Mouse (Mus musculus) c-Kit-negative CD71-positive TER-119-positive erythroid progenitor cells, embryonic 14.5 days (primary cell): ENCODE measurements around the gene Cdh23.

Experiments used
- DNase-seq: peaks from one replicate; pipeline ENCODE4 v3.0.0-alpha.2; 2013; ENCODE audit warnings: low read depth, low spot score

Cdh23 gene

DNA sequence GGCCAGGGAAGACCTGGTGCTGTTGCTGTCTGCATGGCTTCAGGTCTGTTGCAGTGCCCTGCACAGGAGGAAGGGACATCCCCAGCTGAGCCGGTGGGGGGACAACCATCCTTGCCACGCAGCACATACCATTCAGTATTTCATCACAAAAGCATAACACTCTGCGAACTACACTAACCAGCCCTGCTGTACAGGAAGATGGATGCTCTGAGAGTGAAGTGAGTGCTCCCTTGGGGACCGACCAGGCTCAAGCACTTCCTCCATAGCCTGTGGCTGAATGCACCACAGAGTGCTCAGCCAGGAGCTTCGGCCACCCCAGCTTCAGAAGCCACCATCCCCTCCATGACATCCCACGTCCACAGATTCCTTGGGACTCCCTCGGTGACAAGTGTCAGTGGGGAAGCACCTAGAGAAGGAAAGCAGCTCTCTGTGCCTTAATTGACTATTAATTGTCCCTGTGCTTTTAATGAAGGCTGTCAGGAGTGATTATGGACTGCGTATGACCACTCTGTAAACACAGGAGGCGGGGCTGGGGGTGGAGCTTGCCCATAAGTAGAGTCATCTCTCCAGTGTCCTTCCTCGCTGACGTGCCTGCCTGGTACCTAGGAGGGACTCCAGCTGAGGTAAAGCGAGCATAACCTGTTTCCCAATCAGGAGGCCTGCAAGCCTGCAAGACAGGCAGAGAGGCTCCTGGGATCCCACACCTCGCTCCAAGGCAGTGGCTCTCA is 60.6 kb downstream of the Cdh23 start:
- DNase-seq = no peak

DNA sequence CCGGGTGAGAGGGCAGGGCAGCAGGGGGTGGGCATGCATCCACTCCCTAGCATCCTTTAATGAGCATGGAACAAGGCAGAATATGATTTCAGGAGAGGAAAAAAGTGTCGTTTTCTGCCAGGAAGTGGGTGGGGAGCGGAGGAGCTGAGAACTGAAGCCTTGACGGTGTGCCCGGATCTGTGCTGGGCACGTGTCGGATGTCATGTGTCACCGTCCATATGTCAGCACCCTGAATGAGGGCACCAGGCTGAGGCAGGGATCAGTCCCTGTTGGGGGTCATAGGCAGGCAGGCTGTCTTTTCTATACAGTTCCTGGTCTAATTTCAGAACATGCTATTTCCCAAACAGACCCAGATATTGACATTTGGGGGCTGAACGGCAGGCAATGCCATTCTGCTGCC is 61.9 kb downstream of the Cdh23 start:
- no peak for DNase-seq

GRCm38 (mm10) chr10:60626086-60626485 is 70.2 kb downstream of the Cdh23 start:
- DNase-seq = no peak

DNA sequence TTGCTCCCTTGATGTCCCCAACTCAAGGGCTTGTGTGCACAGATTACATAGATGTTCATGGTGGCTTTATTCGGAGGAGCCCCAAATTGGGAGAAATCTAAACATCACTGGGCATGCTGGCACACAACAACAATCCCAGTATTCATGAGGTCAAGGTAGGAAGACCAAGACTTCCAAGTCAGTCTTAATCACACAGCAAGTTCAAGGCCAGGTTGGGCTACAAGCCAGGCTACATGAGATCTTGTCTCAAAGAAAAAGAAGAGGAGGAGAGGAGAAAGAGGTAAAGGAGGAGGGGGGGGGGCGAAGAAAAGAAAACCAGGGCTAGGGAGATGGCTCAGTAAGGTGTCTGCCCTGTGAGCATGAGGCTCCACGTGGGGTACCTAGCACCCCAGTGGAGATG is 70.8 kb downstream of the Cdh23 start:
- DNase-seq = no peak

DNA sequence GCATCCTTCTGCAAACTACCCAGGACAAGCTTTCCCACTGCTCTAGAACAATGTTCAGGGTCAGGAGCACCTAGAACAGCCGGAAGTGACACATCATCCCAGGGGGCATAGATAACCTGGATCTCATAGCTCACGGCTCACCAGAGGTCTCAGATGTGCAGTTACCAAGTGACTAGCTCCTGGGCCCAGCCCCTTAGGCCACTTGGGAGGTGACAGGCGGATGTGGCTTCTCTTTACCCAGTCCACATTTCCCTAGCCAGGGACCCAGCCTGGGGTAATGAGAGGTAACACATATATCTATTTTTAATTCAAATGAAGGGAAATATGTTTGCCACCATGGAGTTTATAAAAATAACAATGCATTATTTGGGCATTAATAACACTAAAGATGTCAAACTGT is 71.3 kb downstream of the Cdh23 start:
- DNase-seq = no peak

DNA sequence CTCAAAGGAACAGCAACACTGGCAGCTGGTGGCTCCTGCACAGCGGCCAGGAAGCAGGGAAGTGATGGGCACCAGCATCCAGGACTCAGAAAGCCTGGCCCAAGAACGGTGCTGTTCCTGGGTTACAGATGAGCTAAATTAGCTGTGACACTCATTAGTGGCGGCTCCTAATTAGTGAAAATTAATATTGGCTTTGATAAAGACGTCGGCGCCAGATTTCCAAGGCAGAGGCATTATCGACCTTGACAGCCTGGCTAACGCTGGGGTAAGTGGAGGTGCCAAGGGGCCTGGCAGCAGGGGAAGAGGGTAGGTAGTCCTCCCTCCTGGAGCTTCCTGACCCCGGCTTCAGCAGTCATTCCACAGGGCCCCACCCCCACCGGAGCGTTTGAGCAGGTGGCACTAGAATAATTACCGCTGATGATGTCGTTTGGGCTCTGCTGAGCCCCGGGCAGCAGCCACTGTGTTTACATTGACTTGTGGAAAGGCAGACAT is 72.0 kb downstream of the Cdh23 start:
- DNase-seq = no peak

DNA sequence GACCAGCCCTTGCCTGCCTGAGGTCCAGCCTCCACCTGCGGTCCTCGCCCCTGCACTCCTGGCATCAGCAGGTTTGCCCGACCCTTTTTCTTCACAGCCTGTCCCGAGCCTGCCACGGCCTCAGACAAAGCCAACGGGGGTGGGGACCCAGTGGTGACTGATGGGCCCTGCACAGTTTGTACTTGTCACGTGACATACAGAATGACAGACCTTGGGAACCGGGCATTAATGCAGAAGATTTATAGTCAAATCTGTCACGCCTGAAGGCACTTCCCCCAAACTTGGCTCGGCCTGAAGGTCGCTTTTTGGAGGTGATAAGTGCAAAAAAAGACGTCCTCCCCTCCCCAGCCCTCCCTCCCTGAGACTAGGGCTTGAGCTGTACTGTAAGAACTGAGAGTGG is 73.5 kb downstream of the Cdh23 start:
- DNase-seq = no peak

- DNase-seq = no peak
Observed at GRCm38 (mm10) chr10:60621470-60622170, 74.7 kb downstream of the Cdh23 start.

GRCm38 (mm10) chr10:60615898-60616297 is 80.4 kb downstream of the Cdh23 start:
- DNase-seq = no peak

DNA sequence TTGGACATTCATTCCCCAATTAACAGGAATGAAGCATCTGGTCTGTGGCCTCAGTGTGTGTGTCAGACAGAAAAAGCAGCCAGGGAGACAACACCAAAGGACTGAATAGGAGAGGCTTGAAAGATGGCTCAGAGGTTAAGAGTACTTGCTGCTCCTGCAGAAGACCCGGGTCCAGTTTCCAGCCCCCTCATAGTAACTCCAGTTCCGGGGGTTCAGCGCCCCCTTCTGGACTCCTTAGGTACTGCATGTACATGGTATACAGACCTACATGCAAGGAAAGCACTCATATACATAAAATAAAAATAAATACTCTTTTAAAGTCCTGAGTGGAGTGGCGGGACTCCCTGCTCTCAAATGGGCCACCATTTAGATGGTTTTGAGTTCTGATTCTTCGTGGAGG is 83.4 kb downstream of the Cdh23 start:
- DNase-seq = no peak

DNA sequence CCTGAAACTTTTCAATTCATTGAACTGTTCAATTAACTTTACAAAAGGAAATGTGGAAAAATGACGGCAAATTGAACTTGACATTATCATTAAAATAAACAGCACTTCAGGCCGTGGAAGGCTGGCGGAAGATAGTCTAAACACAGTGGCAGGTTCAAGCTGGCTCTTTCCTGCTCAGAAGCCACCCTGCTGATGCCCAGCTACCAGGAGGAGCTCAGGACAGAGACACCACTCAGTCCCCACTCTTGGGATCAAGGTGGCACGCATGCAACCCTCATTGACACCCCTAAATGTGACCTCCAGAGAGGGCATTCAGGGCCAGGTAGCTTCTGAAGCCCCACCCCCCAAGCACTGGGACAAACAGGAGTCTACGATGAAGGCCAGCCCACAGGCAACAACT is 89.1 kb downstream of the Cdh23 start:
- no peak for DNase-seq

DNA sequence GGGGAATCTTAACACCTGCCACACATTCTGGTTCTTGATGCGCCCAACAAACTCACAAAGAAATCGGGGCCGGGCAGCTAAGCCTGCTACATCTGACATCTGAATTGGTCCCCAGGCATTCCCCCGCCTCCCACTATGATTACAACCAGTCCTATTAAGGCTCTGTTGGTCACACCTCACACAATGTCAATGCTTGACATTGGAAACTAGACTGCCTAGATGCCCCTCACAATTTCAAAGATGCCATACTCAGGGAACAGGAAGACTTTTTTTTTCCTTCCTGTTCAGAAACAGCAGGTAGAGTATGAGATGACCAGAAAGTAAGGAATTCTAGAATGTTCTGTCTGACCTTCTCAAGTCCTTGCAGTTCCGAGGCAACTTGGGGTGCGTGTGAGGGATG is 89.6 kb downstream of the Cdh23 start:
- DNase-seq = no peak

GRCm38 (mm10) chr10:60602235-60602634 is 94.1 kb downstream of the Cdh23 start:
- DNase-seq = no peak

GRCm38 (mm10) chr10:60595166-60595565 is 101.1 kb downstream of the Cdh23 start:
- DNase-seq = no peak

GRCm38 (mm10) chr10:60592881-60593575 is 103.3 kb downstream of the Cdh23 start:
- DNase-seq = no peak

- no peak for DNase-seq
Observed at GRCm38 (mm10) chr10:60591281-60591680, 105.0 kb downstream of the Cdh23 start.

DNA sequence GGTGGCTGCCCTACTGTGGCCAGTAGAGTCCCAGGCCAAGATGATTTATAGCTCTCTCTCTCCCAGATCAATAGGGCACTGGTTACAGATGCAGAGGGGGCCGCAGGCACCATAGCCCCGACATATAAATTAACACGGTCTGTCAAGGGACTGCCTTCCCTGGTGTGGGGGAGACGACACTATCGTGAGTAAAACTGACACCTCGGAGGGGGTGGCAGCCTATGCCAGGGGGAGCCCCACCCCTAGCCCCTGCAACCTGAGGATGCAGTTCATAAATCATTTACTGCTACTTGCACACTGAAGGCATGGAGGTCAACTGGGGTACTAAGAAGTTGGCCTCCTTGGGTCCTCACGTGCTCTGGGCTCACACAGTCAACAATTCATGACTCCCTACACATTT is 106.0 kb downstream of the Cdh23 start:
- no peak for DNase-seq

GRCm38 (mm10) chr10:60585691-60586090 is 110.6 kb downstream of the Cdh23 start:
- DNase-seq = no peak

DNA sequence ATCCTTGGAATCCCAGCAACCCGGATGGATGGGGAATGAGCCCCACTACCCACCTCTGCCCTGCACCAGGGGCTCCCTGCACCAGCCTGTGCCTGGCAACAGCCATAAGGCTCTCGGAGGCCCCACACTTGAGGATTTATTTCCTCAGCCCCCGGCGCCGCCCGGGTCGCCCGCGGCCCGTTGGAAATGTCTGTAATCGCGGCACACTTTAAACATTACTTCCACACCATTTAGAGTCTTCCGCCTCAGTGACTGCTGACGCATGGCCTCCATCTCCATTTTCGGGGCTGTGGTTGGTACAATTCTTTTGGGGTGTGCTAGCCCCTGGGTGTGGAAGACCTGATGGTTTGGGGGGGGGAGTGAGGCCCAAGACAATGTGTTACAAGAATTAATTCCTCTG is 113.3 kb downstream of the Cdh23 start:
- DNase-seq = no peak

- DNase-seq = no peak
Observed at GRCm38 (mm10) chr10:60580666-60581065, 115.6 kb downstream of the Cdh23 start.

DNA sequence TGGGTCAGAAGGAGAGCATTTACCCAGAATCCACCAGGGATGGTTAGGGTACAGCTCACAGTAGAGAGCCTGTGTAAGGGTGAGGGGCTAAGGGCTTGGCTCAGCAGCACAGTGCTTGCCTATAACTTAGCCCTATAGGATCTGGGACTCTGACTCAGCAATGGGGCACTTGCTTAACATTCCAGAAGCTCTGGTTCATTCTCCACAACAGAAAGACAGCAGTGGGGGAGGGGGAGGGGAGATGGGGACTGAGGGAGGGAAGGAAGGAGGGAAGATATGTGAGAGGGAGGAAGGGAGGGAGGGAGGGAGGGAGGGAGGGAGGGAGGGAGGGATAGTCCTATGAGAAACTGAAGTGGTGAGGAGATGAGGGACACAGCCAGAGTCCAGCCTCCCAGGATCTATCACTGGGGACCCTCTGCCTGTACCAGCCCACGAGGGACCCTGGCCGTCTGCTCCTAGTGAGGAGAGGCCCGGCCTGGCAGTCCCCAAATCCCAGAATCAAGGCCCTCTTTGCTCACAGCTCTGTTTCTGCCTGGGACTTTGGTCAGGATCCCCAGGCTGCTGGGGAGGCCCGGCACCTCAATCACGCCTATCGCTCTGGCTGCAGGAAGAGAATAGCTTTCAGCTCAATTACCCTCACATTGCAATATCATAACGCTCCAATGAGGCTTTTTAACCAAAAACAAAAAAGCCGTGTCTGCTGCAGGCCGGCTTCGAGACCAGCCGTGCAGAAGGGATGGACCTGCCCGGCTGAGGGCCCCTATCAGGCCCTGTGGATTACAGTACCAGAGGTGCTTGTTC is 117.4 kb downstream of the Cdh23 start:
- no peak for DNase-seq
